Mouse (Mus musculus): Measurements from ENCODE around the gene Taf1a. TPM values are rescaled to one million over a fixed set of nuclear protein-coding genes. Genes with fewer than 3 reads are reported as not detected.
"Not testable (repeated sequence)": the region's sequence is repeated elsewhere in the genome, so short reads cannot be mapped to it uniquely, and the experiment has no call there.

The Taf1a gene
- polyA plus RNA-seq (2014; fragmentation: Nextera tagmentation; extraction: Ambion mirVana), result 14.7 and 14.8 TPM in 2 replicates

DNA sequence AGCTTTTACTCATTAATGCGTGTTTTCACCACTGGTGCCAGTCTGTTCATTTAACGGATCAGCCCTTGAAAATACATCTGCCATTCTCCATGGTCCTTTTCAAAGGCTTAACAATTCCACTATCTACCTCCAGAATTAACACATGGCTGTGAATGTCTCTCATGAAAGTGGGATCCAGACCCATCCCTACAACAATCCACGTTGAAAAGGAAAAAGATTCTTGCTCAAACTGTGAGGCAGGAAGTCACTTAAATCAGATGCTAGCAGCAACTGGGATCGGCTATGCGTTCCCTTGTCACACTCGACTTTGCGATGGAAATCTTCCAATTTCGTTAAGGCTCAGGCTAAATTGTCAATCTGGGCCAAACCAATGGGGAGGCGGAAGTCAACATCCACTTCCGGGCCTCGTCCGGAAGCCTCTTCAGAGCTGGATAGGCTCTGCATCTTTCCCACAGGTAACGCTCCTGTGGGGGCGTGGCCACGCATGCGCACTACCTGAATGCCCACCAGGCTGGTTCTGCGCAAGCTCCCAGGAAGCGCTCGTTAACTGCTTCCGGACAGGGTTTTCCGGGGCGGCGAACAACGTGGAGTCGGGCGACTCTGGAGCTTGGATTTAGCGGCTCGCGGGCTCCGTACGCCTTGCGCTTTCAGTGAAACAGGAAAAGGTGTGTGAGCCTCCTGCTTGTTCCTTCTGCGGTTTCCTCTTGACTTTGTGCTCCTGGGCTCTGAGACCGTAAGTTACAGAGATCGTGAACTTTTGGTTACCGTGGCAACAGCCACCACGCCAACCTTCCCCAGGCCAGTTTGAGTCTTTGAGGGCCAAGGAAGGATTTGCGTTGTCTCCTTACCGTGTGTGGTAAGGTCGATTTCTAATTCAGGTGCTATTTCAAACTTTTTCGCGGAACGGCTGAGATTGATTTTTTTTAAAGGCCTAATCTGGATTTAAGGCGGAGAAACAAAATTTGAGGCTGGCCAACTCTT lies at the start of gene Taf1a:
Taf1a (plus strand) TSS at position 556 of the 981 bp plus-strand sequence.
- Histone ChIP-seq H3K36me3 (ENCODE audit: control insufficient read depth, insufficient read depth, low read length) (0 out of 2 replicates have a peak, but pooled peaks cover 2% of the 10 kb centered on the region), H3K9ac (ENCODE audit: low read depth, low read length) (peak within 1 kb of the TSS; percentile 66), H3K27ac (ENCODE audit: low read depth, low read length) (no peak within 1 kb of the TSS), H3K4me2 (peak within 1 kb of the TSS; percentile 76), H3K9me3 (replicated peaks; ENCODE audit: control insufficient read depth, low read length) (no peaks in the 10 kb centered on the region), H3K4me1 (ENCODE audit: control insufficient read depth, insufficient read depth, low read length) (peaks cover 2% of the 10 kb centered on the region; the same call in 1 of the 2 replicates), H3K4me3 (ENCODE audit: low read depth, low read length) (peak within 1 kb of the TSS; percentile 74), H3K27me3 (ENCODE audit: control insufficient read depth, insufficient read depth, low read length) (no peaks in the 10 kb centered on the region)
- 6% methylated on average over 44 of the region's 44 CpGs for WGBS (ENCODE audit: insufficient replicate concordance)
- ATAC-seq (replicated peaks; ENCODE audit: insufficient number of reproducible peaks, low FRiP score, low TSS enrichment), result peak; percentile 98

DNA sequence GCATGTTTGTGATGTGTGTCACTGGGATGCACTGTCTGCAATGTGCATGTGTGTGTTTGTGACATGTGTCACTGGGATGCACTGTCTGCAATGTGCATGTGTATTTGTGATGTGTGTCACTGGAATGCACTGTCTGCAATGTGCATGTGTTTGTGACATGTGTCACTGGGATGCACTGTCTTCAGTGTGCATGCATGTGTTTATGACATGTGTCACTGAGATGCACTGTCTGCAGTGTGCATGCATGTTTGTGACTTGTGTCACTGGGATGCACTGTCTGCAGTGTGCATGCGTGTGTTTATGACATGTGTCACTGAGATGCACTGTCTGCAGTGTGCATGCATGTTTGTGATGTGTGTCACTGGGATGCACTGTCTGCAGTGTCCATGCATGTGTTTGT lies 45.9 kb upstream of the Taf1a start:
- H3K36me3 ChIP-seq (ENCODE audit: control insufficient read depth, insufficient read depth, low read length); H3K27ac ChIP-seq (ENCODE audit: low read depth, low read length); H3K27me3 ChIP-seq (ENCODE audit: control insufficient read depth, insufficient read depth, low read length); H3K9ac ChIP-seq (ENCODE audit: low read depth, low read length); H3K4me2 ChIP-seq; H3K4me1 ChIP-seq (ENCODE audit: control insufficient read depth, insufficient read depth, low read length); H3K9me3 ChIP-seq (replicated peaks; ENCODE audit: control insufficient read depth, low read length); H3K4me3 ChIP-seq (ENCODE audit: low read depth, low read length); ATAC-seq (replicated peaks; ENCODE audit: insufficient number of reproducible peaks, low FRiP score, low TSS enrichment): not testable (repeated sequence)
- WGBS (ENCODE audit: insufficient replicate concordance), result 86% methylated on average over 1 of the region's 1 CpGs

DNA sequence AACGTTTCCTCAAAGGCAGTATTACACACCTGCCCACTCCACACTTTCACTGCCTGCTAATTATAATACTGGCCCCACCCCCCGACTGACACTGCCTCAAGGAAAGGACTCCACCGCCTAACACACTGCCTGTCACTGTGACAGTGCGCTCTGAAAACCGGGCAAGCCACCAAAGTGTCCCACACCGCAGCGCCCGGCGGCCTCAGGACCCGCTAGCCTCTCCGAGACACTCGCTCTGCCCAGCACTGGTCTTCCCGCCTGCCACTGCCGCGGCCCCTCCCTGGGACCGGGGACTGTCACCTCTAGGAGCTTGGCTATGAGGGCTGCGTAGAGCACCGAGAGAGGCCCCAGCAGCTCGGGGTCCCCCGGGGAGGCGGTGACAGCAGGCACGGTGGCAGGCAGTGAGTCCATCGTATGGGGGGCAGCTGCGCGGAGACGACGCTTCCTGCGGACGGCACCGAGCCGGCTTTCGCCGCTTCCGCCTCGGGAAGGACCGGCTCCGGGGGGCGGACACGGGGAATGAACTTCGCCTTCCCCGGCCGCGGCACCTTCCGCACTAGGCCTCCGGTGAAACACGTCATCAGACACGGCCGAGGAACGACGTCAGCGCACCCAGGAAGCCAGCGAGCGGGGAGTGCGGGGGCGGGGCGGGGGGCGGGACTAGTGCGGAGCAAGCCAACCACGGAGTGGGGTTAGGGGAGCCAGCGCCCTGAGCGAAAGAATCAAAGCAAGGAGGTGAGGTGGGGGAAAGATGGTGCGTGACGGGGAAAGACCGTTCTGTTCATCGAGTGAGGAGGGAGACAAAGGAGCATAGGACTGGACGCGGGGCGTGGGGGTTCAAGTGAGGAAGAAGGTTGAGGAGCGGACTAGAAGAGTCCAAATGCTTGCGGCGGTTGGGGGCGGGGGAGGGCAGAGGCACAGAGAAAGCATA lies 43.6 kb upstream of the Taf1a start:
- under 1% methylated on average over 72 of the region's 72 CpGs for WGBS (ENCODE audit: insufficient replicate concordance)

DNA sequence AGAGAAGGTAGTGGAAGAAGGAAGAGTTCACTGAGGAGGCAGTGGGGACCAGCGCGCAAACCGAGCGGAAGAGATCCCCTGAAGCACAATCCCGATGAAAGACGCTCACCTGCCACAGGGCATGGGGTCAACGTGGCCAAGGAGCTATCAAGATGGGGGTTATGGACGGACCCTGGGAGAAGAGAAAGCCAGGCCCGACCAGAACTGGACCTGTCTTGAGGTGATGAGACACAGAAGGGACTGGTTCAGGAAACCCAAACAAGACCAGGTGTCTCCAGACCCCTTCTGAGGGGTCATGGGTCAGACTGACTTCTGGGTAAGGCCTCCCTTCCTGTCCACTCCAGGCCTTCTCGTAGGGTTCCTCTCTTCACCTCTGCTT lies 43.0 kb upstream of the Taf1a start:
- H3K4me2 ChIP-seq, result peak overlapping the region; percentile 95
- H3K9ac ChIP-seq (ENCODE audit: low read depth, low read length), result peak overlapping the region; percentile 92
- 7% methylated on average over 10 of the region's 10 CpGs for WGBS (ENCODE audit: insufficient replicate concordance)
- no peaks in the 10 kb centered on the region for H3K9me3 ChIP-seq (replicated peaks; ENCODE audit: control insufficient read depth, low read length)
- peaks cover 6% of the 10 kb centered on the region for H3K36me3 ChIP-seq (ENCODE audit: control insufficient read depth, insufficient read depth, low read length)
- H3K27ac ChIP-seq (ENCODE audit: low read depth, low read length), result peak overlapping the region; percentile 82; the same call in 1 of the 2 replicates
- no peaks in the 10 kb centered on the region for H3K27me3 ChIP-seq (ENCODE audit: control insufficient read depth, insufficient read depth, low read length)
- peak overlapping the region; percentile 96 for H3K4me3 ChIP-seq (ENCODE audit: low read depth, low read length)
- peak; percentile 27 for ATAC-seq (replicated peaks; ENCODE audit: insufficient number of reproducible peaks, low FRiP score, low TSS enrichment)
- H3K4me1 ChIP-seq (ENCODE audit: control insufficient read depth, insufficient read depth, low read length), result peaks cover 9% of the 10 kb centered on the region; the same call in 1 of the 2 replicates

More for the DNA sequence above, 43.6 kb upstream of the Taf1a start:
- peak overlapping the region; percentile 96 for H3K4me3 ChIP-seq (ENCODE audit: low read depth, low read length)
- H3K4me2 ChIP-seq, result peak overlapping the region; percentile 95
- ATAC-seq (replicated peaks; ENCODE audit: insufficient number of reproducible peaks, low FRiP score, low TSS enrichment), result peak; percentile 98
- H3K9ac ChIP-seq (ENCODE audit: low read depth, low read length), result peak overlapping the region; percentile 92
- H3K27me3 ChIP-seq (ENCODE audit: control insufficient read depth, insufficient read depth, low read length), result no peaks in the 10 kb centered on the region
- peaks cover 3% of the 10 kb centered on the region; the same call in 1 of the 2 replicates for H3K36me3 ChIP-seq (ENCODE audit: control insufficient read depth, insufficient read depth, low read length)
- no peaks in the 10 kb centered on the region for H3K9me3 ChIP-seq (replicated peaks; ENCODE audit: control insufficient read depth, low read length)
- H3K27ac ChIP-seq (ENCODE audit: low read depth, low read length), result peak overlapping the region; percentile 82
- H3K4me1 ChIP-seq (ENCODE audit: control insufficient read depth, insufficient read depth, low read length), result peaks cover 9% of the 10 kb centered on the region; the same call in 1 of the 2 replicates

DNA sequence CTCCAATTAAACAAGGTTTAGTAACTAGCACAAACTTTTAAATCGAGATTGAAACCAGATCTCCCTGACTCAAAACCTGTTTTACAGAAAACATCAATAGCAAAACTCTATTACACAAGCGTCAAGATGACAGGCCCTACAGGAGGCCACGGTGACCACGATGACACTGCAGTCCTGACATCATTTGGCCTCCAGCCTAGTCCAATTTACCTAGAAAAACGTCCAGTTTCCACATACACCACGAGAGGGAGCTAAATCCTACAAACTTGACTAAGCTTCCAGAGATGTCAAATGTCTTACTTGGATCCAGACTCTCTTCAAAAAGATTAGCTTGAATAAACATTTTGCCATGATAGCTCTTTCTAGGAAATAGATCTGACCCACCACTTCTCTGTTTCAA lies 38.9 kb upstream of the Taf1a start:
- H3K4me3 ChIP-seq (ENCODE audit: low read depth, low read length), result no peak overlapping the region
- H3K4me2 ChIP-seq, result no peak overlapping the region
- H3K9me3 ChIP-seq (replicated peaks; ENCODE audit: control insufficient read depth, low read length), result no peaks in the 10 kb centered on the region
- H3K9ac ChIP-seq (ENCODE audit: low read depth, low read length), result no peak overlapping the region
- no peak overlapping the region for H3K27ac ChIP-seq (ENCODE audit: low read depth, low read length)
- H3K4me1 ChIP-seq (ENCODE audit: control insufficient read depth, insufficient read depth, low read length), result peaks cover 6% of the 10 kb centered on the region; the same call in 1 of the 2 replicates
- WGBS (ENCODE audit: insufficient replicate concordance), result 27% methylated on average over 6 of the region's 6 CpGs
- no peaks in the 10 kb centered on the region for H3K27me3 ChIP-seq (ENCODE audit: control insufficient read depth, insufficient read depth, low read length)
- peaks cover 8% of the 10 kb centered on the region for H3K36me3 ChIP-seq (ENCODE audit: control insufficient read depth, insufficient read depth, low read length)
- ATAC-seq (replicated peaks; ENCODE audit: insufficient number of reproducible peaks, low FRiP score, low TSS enrichment), result no peak

DNA sequence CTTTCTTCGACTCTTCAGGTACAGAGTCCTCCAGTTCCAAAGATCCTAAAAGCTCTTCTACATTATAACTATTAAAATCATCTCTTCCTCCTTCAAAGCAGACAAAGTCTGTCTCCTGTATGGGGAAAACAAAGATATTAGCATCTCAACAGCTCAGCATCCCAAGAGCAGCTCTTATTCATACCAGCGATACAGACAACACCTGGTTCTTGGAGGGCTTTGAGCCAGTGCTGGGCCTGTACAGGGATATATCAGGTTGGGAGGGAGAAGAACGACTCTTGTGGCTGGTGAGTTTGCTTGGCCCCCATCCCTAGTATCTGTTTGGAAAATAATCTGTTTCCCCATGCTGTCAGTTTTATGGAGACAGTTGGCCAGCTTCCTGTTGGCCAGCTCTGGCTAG lies 29.9 kb upstream of the Taf1a start:
- Histone ChIP-seq H3K9me3 (replicated peaks; ENCODE audit: control insufficient read depth, low read length) (no peaks in the 10 kb centered on the region), H3K9ac (ENCODE audit: low read depth, low read length) (no peak overlapping the region), H3K4me1 (ENCODE audit: control insufficient read depth, insufficient read depth, low read length) (no peaks in the 10 kb centered on the region), H3K27ac (ENCODE audit: low read depth, low read length) (no peak overlapping the region), H3K4me2 (no peak overlapping the region), H3K27me3 (ENCODE audit: control insufficient read depth, insufficient read depth, low read length) (no peaks in the 10 kb centered on the region), H3K36me3 (ENCODE audit: control insufficient read depth, insufficient read depth, low read length) (peaks cover 22% of the 10 kb centered on the region), H3K4me3 (ENCODE audit: low read depth, low read length) (no peak overlapping the region)
- WGBS (ENCODE audit: insufficient replicate concordance), result 90% methylated on average over 3 of the region's 3 CpGs
- ATAC-seq (replicated peaks; ENCODE audit: insufficient number of reproducible peaks, low FRiP score, low TSS enrichment), result no peak

DNA sequence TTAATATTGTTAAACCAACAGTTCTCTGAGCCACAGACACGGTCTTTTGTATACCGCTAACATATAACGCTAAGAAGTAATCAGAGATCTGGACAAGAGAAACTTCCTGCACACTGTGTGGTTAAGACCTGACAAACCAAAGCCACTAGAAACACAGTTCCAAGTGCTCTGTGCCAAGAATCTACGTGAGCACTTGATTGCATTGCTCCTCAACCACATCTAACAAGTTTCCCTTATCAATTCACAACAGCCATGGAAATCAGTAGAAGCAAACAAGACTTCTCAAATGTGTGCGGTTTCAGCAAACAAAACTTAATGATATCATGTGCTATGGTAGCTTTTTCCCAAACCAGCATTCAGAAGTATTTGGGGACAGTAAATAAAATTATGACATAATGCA lies 26.5 kb upstream of the Taf1a start:
- 84% methylated on average over 5 of the region's 5 CpGs for WGBS (ENCODE audit: insufficient replicate concordance)

More for the DNA sequence above, 26.5 kb upstream of the Taf1a start:
- Histone ChIP-seq H3K27me3 (ENCODE audit: control insufficient read depth, insufficient read depth, low read length) (no peaks in the 10 kb centered on the region), H3K9ac (ENCODE audit: low read depth, low read length) (no peak overlapping the region), H3K4me1 (ENCODE audit: control insufficient read depth, insufficient read depth, low read length) (no peaks in the 10 kb centered on the region), H3K36me3 (ENCODE audit: control insufficient read depth, insufficient read depth, low read length) (peaks cover 18% of the 10 kb centered on the region), H3K27ac (ENCODE audit: low read depth, low read length) (no peak overlapping the region), H3K9me3 (replicated peaks; ENCODE audit: control insufficient read depth, low read length) (no peaks in the 10 kb centered on the region), H3K4me2 (no peak overlapping the region), H3K4me3 (ENCODE audit: low read depth, low read length) (no peak overlapping the region)
- ATAC-seq (replicated peaks; ENCODE audit: insufficient number of reproducible peaks, low FRiP score, low TSS enrichment), result no peak

All from heart, embryonic 11.5 days (tissue).